Mouse (Mus musculus): ENCODE measurements around the gene Mmp9. TPM values are rescaled to one million over a fixed set of nuclear protein-coding genes. Genes with fewer than 3 reads are reported as not detected.

The Mmp9 gene
- polyA plus RNA-seq, 1 experiment, result not detected

DNA sequence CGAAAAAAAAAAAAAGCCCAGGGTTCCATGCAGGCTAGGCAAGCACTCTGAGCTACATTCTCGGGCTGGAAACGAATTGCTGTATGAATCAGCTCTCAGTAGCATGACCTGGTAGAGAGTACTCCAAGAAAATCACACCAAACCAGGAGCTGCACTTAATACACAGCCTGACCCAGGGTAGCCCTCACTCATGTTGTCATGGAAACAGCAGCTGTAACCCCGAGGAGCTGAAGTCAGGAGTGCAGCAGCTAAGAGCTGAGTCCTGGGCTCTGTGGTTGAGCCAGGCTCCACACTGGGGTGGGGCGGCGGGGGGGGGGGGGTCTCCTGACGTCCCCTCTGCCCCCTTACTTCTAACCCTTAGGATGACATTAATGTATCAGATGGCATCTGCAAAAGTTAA lies 18.6 kb upstream of the Mmp9 start:
- no peak for TF ChIP-seq TAL1 (IDR thresholded peaks at IDR 0.05; ENCODE audit: low read length)
- no peak for TF ChIP-seq GATA1 (IDR thresholded peaks at IDR 0.05; ENCODE audit: low read length)
- peaks cover 4% of the 10 kb centered on the region; the same call in 1 of the 2 replicates for H3K4me1 ChIP-seq (ENCODE audit: control insufficient read depth)
- peaks cover 24% of the 10 kb centered on the region for H3K36me3 ChIP-seq (ENCODE audit: control insufficient read depth)
- no peaks in the 10 kb centered on the region for H3K27me3 ChIP-seq (ENCODE audit: control insufficient read depth)
- no peak overlapping the region for H3K4me3 ChIP-seq (replicated peaks)
- H3K9me3 ChIP-seq (ENCODE audit: control insufficient read depth, low read length), result no peaks in the 10 kb centered on the region

- Histone ChIP-seq H3K4me1 (ENCODE audit: control insufficient read depth) (peaks cover under 1% of the 10 kb centered on the region; the same call in 1 of the 2 replicates), H3K36me3 (ENCODE audit: control insufficient read depth) (peaks cover 16% of the 10 kb centered on the region), H3K4me3 (replicated peaks) (no peak overlapping the region), H3K9me3 (ENCODE audit: control insufficient read depth, low read length) (no peaks in the 10 kb centered on the region), H3K27me3 (ENCODE audit: control insufficient read depth) (peaks cover 6% of the 10 kb centered on the region)
- TF ChIP-seq TAL1 (IDR thresholded peaks at IDR 0.05; ENCODE audit: low read length), result no peak
- no peak for TF ChIP-seq GATA1 (IDR thresholded peaks at IDR 0.05; ENCODE audit: low read length)
These were observed 17.3 kb upstream of the Mmp9 start for GRCm38 (mm10) chr2:164923291-164923690.

DNA sequence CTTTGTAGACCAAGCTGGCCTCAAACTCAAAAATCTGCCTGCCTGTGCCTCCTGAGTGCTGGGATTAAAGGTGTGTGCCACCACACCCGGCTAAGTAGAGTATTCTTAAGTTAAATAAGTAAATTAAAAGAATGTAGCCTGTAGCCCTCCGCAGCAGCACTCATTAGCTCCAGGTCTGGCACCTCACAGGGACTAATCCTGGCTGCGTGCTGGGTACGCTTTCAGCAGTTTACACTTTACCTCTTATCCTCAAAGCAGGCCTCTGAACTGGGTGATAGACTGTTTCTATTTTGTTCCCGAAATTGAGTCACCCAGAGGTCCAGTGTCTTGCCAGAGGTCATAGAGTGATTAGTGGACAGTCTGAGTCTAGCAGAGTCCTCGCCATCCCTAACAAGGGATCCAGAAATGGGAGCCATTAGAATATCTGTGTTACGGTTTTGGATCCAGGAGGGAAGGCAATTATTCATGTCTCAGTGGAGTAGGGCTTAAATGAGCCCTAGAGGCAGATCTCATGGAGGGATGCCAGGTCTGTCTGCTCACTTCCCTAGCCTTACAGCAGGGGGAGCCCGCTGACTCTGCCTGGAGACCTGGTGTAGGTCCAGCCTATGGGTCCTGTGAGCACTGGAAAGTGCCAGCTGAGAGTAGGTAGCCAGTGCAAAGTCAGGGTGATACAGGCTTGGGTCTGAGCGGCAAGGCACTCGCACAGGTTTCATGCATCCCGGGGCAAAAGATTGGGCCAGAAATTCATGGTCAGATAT lies 16.3 kb upstream of the Mmp9 start:
- Histone ChIP-seq H3K9me3 (ENCODE audit: control insufficient read depth, low read length) (no peaks in the 10 kb centered on the region), H3K4me3 (replicated peaks) (no peak overlapping the region), H3K36me3 (ENCODE audit: control insufficient read depth) (peaks cover 13% of the 10 kb centered on the region), H3K27me3 (ENCODE audit: control insufficient read depth) (peaks cover 9% of the 10 kb centered on the region), H3K4me1 (ENCODE audit: control insufficient read depth) (no peaks in the 10 kb centered on the region)
- TF ChIP-seq TAL1 (IDR thresholded peaks at IDR 0.05; ENCODE audit: low read length), result no peak
- TF ChIP-seq GATA1 (IDR thresholded peaks at IDR 0.05; ENCODE audit: low read length), result no peak

DNA sequence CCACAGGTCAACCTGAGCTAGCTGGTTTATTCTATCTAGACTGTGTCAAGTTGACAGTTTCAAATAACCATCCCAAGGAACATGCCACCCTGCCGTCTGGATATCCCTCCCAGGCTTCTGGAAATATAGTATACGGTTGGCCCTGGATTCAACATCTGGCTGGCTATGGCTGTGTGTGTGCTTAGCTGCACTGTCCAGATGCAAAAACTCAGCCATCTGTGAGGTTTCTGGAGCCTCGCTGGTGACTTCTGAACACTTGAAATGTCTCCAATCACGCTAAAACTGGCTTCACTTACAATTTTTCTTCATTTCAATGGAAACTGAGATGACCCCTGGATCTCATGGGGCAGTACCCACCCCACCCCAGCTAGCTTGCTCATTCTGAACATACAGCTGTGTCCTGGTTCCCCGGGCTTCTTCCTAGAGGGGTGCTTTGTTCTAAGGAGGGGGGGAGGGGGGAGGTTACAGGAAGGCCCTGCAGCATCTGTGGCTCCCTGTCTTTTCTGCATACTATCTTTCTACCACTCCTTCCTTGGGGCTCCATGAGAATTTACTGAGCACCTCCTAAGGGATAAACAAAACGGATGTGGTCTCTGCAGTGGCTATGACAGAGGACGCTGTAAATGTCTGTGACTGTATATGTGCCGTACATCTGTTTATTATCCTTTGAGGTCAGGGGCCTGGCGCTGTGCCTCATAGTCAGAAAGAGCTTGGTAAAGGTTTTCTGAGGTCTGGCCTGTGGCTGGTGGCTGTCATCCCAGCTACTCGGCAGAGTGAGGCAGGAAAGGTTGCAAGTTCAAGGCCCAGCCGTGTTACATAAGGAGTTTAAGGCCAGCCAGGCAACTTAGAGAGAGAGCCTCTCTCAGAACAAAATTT lies 9.6 kb upstream of the Mmp9 start:
- no peaks in the 10 kb centered on the region for H3K36me3 ChIP-seq (ENCODE audit: control insufficient read depth)
- peaks cover 31% of the 10 kb centered on the region for H3K27me3 ChIP-seq (ENCODE audit: control insufficient read depth)
- H3K9me3 ChIP-seq (ENCODE audit: control insufficient read depth, low read length), result no peaks in the 10 kb centered on the region
- TF ChIP-seq TAL1 (IDR thresholded peaks at IDR 0.05; ENCODE audit: low read length) (no peak), GATA1 (IDR thresholded peaks at IDR 0.05; ENCODE audit: low read length) (no peak)
- H3K4me1 ChIP-seq (ENCODE audit: control insufficient read depth), result no peaks in the 10 kb centered on the region
- H3K4me3 ChIP-seq (replicated peaks), result no peak overlapping the region

DNA sequence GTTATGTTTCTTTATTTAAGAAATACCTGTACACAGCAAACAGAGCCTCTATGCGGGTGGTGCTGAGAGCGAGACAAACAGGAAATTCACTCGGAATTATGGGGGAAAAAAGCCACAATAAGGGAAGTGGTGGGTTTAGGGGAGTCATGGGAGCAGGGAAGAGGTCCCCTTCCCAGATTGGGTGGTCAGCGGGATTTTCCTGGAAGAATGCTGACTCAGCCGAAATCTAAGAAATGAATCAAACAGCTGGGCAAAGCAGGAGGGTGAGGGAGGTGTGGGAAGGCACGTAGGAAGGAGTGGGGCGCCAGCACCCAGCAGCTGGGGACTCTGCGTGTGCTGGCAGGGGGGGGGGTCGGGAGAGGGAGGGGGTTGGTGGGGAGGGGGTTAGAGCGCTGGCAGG lies 7.0 kb upstream of the Mmp9 start:
- no peaks in the 10 kb centered on the region for H3K4me1 ChIP-seq (ENCODE audit: control insufficient read depth)

DNA sequence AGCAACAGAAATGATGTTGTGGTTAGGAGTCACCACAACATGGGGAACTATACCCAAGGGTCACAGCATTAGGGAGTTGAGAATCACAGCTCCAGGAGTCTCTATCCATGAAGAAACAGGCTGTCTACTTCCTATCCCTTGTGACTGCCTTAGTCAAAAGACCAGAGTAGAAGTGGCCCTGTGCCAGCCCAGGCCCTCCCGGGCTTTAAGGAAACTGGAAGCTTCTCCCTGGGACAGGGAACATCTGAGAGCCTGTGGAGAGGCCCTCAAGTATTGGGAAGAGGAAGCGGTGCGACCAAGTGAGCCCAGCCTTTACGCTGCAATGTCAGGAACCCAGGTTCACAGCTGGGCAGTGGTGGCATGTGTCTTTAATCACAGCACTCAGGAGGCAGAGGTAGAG lies 4.6 kb upstream of the Mmp9 start:
- peaks cover 66% of the 10 kb centered on the region for H3K27me3 ChIP-seq (ENCODE audit: control insufficient read depth)
- no peaks in the 10 kb centered on the region for H3K9me3 ChIP-seq (ENCODE audit: control insufficient read depth, low read length)
- H3K4me1 ChIP-seq (ENCODE audit: control insufficient read depth), result no peaks in the 10 kb centered on the region

More for the DNA sequence above, 7.0 kb upstream of the Mmp9 start:
- no peak for TF ChIP-seq GATA1 (IDR thresholded peaks at IDR 0.05; ENCODE audit: low read length)
- Histone ChIP-seq H3K36me3 (ENCODE audit: control insufficient read depth) (no peaks in the 10 kb centered on the region), H3K9me3 (ENCODE audit: control insufficient read depth, low read length) (no peaks in the 10 kb centered on the region), H3K27me3 (ENCODE audit: control insufficient read depth) (peaks cover 45% of the 10 kb centered on the region), H3K4me3 (replicated peaks) (no peak overlapping the region)

DNA sequence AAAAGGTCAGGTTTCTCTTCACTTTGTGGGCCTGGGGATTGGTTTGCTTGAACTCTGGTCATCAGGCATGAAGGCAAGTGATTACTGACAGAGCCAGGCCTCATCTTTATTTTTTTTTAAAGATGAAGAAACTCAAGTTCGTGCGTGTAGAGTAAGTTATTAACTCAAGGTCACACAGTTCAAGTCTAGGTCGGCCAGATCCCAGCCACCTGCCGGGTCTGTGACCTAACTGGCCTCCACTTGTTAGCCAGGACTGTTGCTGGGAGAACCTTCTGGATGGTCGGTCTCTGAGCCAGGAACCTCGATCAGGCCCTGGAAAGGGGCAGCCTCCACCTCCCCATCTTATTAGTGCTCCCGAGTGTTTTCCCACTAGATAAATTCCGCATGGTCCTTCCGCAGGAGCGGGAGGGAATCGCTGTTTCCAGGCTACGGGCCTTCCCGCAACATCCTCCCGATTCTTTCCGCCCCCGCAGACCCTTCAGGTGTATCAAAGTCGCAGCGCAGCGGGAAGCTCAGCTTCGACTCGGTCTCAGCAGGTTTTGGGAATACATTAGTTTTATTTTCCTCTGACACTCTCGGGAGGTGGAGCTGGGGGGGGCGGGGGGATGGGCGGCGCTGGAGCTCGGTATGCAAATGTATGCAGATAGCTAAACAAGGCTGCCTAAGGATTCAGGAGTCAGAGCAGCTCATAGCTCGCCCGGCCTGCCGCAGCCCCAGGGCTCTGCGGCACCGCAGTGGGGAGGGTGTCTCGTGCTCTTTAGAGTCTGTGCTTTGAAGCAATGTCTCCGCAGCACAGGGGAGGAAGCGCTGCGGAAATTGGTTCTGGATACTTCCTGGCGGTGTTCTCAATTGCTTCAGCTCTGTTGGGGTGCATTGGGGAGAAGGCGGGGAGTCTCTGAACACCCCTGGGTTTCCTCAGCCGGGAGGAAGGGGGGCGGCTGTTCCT lies 2.2 kb upstream of the Mmp9 start:
- H3K9me3 ChIP-seq (ENCODE audit: control insufficient read depth, low read length), result no peaks in the 10 kb centered on the region
- no peaks in the 10 kb centered on the region for H3K36me3 ChIP-seq (ENCODE audit: control insufficient read depth)
- no peaks in the 10 kb centered on the region for H3K4me1 ChIP-seq (ENCODE audit: control insufficient read depth)
- TF ChIP-seq TAL1 (IDR thresholded peaks at IDR 0.05; ENCODE audit: low read length) (no peak), GATA1 (IDR thresholded peaks at IDR 0.05; ENCODE audit: low read length) (no peak)
- no peak overlapping the region for H3K4me3 ChIP-seq (replicated peaks)
- H3K27me3 ChIP-seq (ENCODE audit: control insufficient read depth), result peaks cover 80% of the 10 kb centered on the region

More for the DNA sequence above, 4.6 kb upstream of the Mmp9 start:
- no peak for TF ChIP-seq GATA1 (IDR thresholded peaks at IDR 0.05; ENCODE audit: low read length)
- TF ChIP-seq TAL1 (IDR thresholded peaks at IDR 0.05; ENCODE audit: low read length), result no peak
- Histone ChIP-seq H3K4me3 (replicated peaks) (no peak overlapping the region), H3K36me3 (ENCODE audit: control insufficient read depth) (no peaks in the 10 kb centered on the region)

GRCm38 (mm10) chr2:164939106-164939505 lies 1.5 kb upstream of the Mmp9 start:
- Histone ChIP-seq H3K36me3 (ENCODE audit: control insufficient read depth) (no peaks in the 10 kb centered on the region), H3K4me3 (replicated peaks) (no peak overlapping the region), H3K9me3 (ENCODE audit: control insufficient read depth, low read length) (no peaks in the 10 kb centered on the region), H3K27me3 (ENCODE audit: control insufficient read depth) (peaks cover 80% of the 10 kb centered on the region), H3K4me1 (ENCODE audit: control insufficient read depth) (no peaks in the 10 kb centered on the region)
- no peak for TF ChIP-seq TAL1 (IDR thresholded peaks at IDR 0.05; ENCODE audit: low read length)
- TF ChIP-seq GATA1 (IDR thresholded peaks at IDR 0.05; ENCODE audit: low read length), result no peak
